Mouse (Mus musculus): ENCODE data around the gene Gm19684.
"Not testable (repeated sequence)": the region's sequence is repeated elsewhere in the genome, so short reads cannot be mapped to it uniquely, and the experiment has no call there.

Gene Gm19684

GRCm38 (mm10) chr17:36121352-36122020 lies at the start of gene Gm19684:
Gene Gm19684, plus strand, starts transcription at chr17:36121678.
- not testable (repeated sequence) for DNase-seq (ENCODE audit: low spot score in 2 of 2)

- not testable (repeated sequence) for DNase-seq (ENCODE audit: low spot score in 2 of 2)
These were observed 39.6 kb upstream of the Gm19684 start for GRCm38 (mm10) chr17:36081901-36082300.

GRCm38 (mm10) chr17:36082519-36083232 lies 38.8 kb upstream of the Gm19684 start:
- DNase-seq (ENCODE audit: low spot score in 2 of 2), result not testable (repeated sequence)

GRCm38 (mm10) chr17:36083266-36083869 lies 38.1 kb upstream of the Gm19684 start:
- DNase-seq (ENCODE audit: low spot score in 2 of 2), result peak in 1 of 2 experiments; percentile 18

- no peak for DNase-seq (ENCODE audit: low spot score in 2 of 2)
These were observed 37.5 kb upstream of the Gm19684 start for GRCm38 (mm10) chr17:36083870-36084451.

- DNase-seq (ENCODE audit: low spot score in 2 of 2), result not testable (repeated sequence)
These were observed 35.5 kb upstream of the Gm19684 start for GRCm38 (mm10) chr17:36085976-36086375.

- DNase-seq (ENCODE audit: low spot score in 2 of 2), result not testable (repeated sequence)
These were observed 29.5 kb upstream of the Gm19684 start for GRCm38 (mm10) chr17:36091933-36092332.

GRCm38 (mm10) chr17:36092520-36092919 lies 29.0 kb upstream of the Gm19684 start:
- DNase-seq (ENCODE audit: low spot score in 2 of 2), result not testable (repeated sequence)

GRCm38 (mm10) chr17:36093936-36094335 lies 27.5 kb upstream of the Gm19684 start:
- no peak for DNase-seq (ENCODE audit: low spot score in 2 of 2)

- not testable (repeated sequence) for DNase-seq (ENCODE audit: low spot score in 2 of 2)
These were observed 21.9 kb upstream of the Gm19684 start for GRCm38 (mm10) chr17:36099603-36100002.

GRCm38 (mm10) chr17:36102091-36102490 lies 19.4 kb upstream of the Gm19684 start:
- not testable (repeated sequence) for DNase-seq (ENCODE audit: low spot score in 2 of 2)

- DNase-seq (ENCODE audit: low spot score in 2 of 2), result not testable (repeated sequence)
These were observed 11.3 kb upstream of the Gm19684 start for GRCm38 (mm10) chr17:36110129-36110528.

- DNase-seq (ENCODE audit: low spot score in 2 of 2), result peak; percentile 22 to 52
These were observed 10.6 kb upstream of the Gm19684 start for GRCm38 (mm10) chr17:36110641-36111509.

- peak; percentile 12 to 18 for DNase-seq (ENCODE audit: low spot score in 2 of 2)
These were observed 10.0 kb upstream of the Gm19684 start for GRCm38 (mm10) chr17:36111510-36111868.

GRCm38 (mm10) chr17:36113979-36114593 lies 7.4 kb upstream of the Gm19684 start:
- peak; percentile 7 to 35 for DNase-seq (ENCODE audit: low spot score in 2 of 2)

- not testable (repeated sequence) for DNase-seq (ENCODE audit: low spot score in 2 of 2)
These were observed 4.9 kb upstream of the Gm19684 start for GRCm38 (mm10) chr17:36116545-36116944.

GRCm38 (mm10) chr17:36120839-36121238 lies 639 bp upstream of the Gm19684 start:
- DNase-seq (ENCODE audit: low spot score in 2 of 2), result not testable (repeated sequence)

GRCm38 (mm10) chr17:36124111-36124510 lies 2.6 kb downstream of the Gm19684 start:
- not testable (repeated sequence) for DNase-seq (ENCODE audit: low spot score in 2 of 2)

GRCm38 (mm10) chr17:36128525-36128924 lies 7.0 kb downstream of the Gm19684 start:
- DNase-seq (ENCODE audit: low spot score in 2 of 2), result not testable (repeated sequence)

GRCm38 (mm10) chr17:36128968-36129817 lies 7.7 kb downstream of the Gm19684 start, which contains the start of gene Gm7030:
Gene Gm7030, minus strand, starts transcription at chr17:36129425.
- not testable (repeated sequence) for DNase-seq (ENCODE audit: low spot score in 2 of 2)

Data from right cerebral cortex, adult 2 months (tissue).